ENCODE assay signal across 8 mouse cellular contexts in genomic region chr1:178405951-178406711, GRCm38 (mm10). TPM values are rescaled to one million over a fixed set of nuclear protein-coding genes. Genes with fewer than 3 reads are reported as not detected.
A peak's percentile ranks its signal among the peaks of the same experiment; 100 is the strongest.
DNase-seq lines count a peak whose midpoint lies in the region; ATAC-seq lines count a peak whose summit lies in the region.

Gene Efcab2, plus strand, starts transcription at chr1:178406085.

- WGBS in intestine, embryonic 14.5 days = under 1% methylated on average over 61 of the region's 70 CpGs

- no peaks in the 10 kb centered on the region for H3K9me3 ChIP-seq in intestine, embryonic 14.5 days (ENCODE audit: control insufficient read depth, low read length)

- peak within 1 kb of the TSS; percentile 100 for H3K27ac ChIP-seq in intestine, embryonic 14.5 days (ENCODE audit: low read depth)

- peak; percentile 98 for ATAC-seq in intestine, embryonic 14.5 days (replicated peaks; ENCODE audit: low FRiP score, low TSS enrichment, low read depth)

- intact Hi-C loops in gastrocnemius, postnatal 14 days (cut with DNase I; ENCODE audit: low total_unique reads) = no loop called here
- intact Hi-C loops in left cerebral cortex, postnatal 14 days (cut with DNase I) = loop anchor here (1.0 to 5.0 kb wide), 4 partner anchors 39 to 89 kb away; partner anchors contain the start of gene Cox20

- peak; percentile 94 to 99 for DNase-seq in adrenal gland, adult (ENCODE audit: inconsistent age in 2 of 2, low spot score in 1 of 2)
- peak; percentile 93 for DNase-seq in embryo, embryonic 10.5 days (ENCODE audit: low spot score)
- DNase-seq in gastrocnemius, postnatal 14 days = peak; percentile 94
- peak; percentile 97 for DNase-seq in intestine, embryonic 14.5 days (ENCODE audit: low spot score)
- DNase-seq in left cerebral cortex, postnatal 14 days (ENCODE audit: low spot score in 2 of 2) = peak; percentile 81 to 85
- DNase-seq in mesoderm, embryonic 11.5 days (ENCODE audit: low read depth, low spot score) = peak; percentile 95
- DNase-seq in right cerebral cortex, postnatal 36 days (ENCODE audit: low spot score in 2 of 2) = peak; percentile 77 to 80
- peak; percentile 95 for DNase-seq in yolk sac, embryonic 10.5 days (ENCODE audit: low spot score)

- peak within 1 kb of the TSS; percentile 57 for H3K4me3 ChIP-seq in intestine, embryonic 14.5 days (ENCODE audit: low read depth, low read length)

- no peaks in the 10 kb centered on the region for H3K27me3 ChIP-seq in intestine, embryonic 14.5 days (replicated peaks; ENCODE audit: control insufficient read depth, insufficient read depth, low read length)

- H3K4me1 ChIP-seq in intestine, embryonic 14.5 days (replicated peaks; ENCODE audit: control insufficient read depth, insufficient read depth, low read length) = no peaks in the 10 kb centered on the region

- peak within 1 kb of the TSS; percentile 99 for H3K9ac ChIP-seq in intestine, embryonic 14.5 days (ENCODE audit: low read length)

- H3K4me2 ChIP-seq in intestine, embryonic 14.5 days (ENCODE audit: low read length) = peak within 1 kb of the TSS; percentile 70

- no peaks in the 10 kb centered on the region for H3K36me3 ChIP-seq in intestine, embryonic 14.5 days (ENCODE audit: control insufficient read depth, insufficient read depth, low read length)

RNA-seq across cellular contexts. Expression of gene Efcab2, which starts in this region (rescaled TPM):
- total RNA-seq in gastrocnemius, postnatal 14 days (2021) = 1 to 10 TPM; 6.2 to 8.4 TPM
- polyA plus RNA-seq in intestine, embryonic 14.5 days (2014; fragmentation: Nextera tagmentation; extraction: Ambion mirVana) = 6.9 and 9.3 TPM in 2 replicates
- 10 to 100 TPM in 1 of 2 experiments, 1 to 10 TPM in 1; 9.8 to 11.3 TPM for total RNA-seq in left cerebral cortex, postnatal 14 days (2021)

Comparison
In these comparisons a context has a peak if more than half of its experiments do, and no peak if none do; other contexts are left out.
1. Peak in every context shown above with its lines: DNase-seq, ATAC-seq, H3K4me3 ChIP-seq and H3K27ac ChIP-seq.